Mouse (Mus musculus) spleen, adult 2 months (tissue): ENCODE measurements around the gene Osm. TPM values are rescaled to one million over a fixed set of nuclear protein-coding genes. Genes with fewer than 3 reads are reported as not detected.
A peak's percentile ranks its signal among the peaks of the same experiment; 100 is the strongest.

Source experiments
- DNase-seq, 2 experiments: peaks; one replicate each; pipeline versions ENCODE4 v3.0.0 to v3.0.0-alpha.2; 2012 to 2021; ENCODE audit warnings: low spot score in 2 of 2, low read depth in 1 of 2
- H3K27ac ChIP-seq: fragments of 200-500 bp; 2 replicates; pipeline ENCODE4 v1.5.1; 2012; ENCODE audit warnings: low read length, inconsistent platforms; ENCODE audit not compliant: insufficient read depth
- H3K27me3 ChIP-seq: fragments of 200-500 bp; 2 replicates; pipeline ENCODE4 v1.6.1; 2012; ENCODE audit warnings: mild to moderate bottlenecking, moderate library complexity, low read length, inconsistent platforms; ENCODE audit not compliant: control insufficient read depth, insufficient read depth
- H3K36me3 ChIP-seq: fragments of 200-500 bp; 2 replicates; pipeline ENCODE4 v1.6.1; 2012; ENCODE audit warnings: mild to moderate bottlenecking, low read length, inconsistent platforms; ENCODE audit not compliant: control insufficient read depth, insufficient read depth
- H3K4me1 ChIP-seq: fragments of 200-500 bp; 2 replicates; pipeline ENCODE4 v1.6.1; 2011; ENCODE audit warnings: inconsistent platforms; ENCODE audit not compliant: control insufficient read depth, insufficient read depth, insufficient read length
- H3K4me3 ChIP-seq: fragments of 200-500 bp; 2 replicates; pipeline ENCODE4 v1.5.1; 2011; ENCODE audit warnings: mild to moderate bottlenecking, inconsistent platforms; ENCODE audit not compliant: insufficient read depth, insufficient read length; ENCODE audit errors: extremely low read depth
- CTCF ChIP-seq: fragments of 200-500 bp; IDR thresholded peaks from 2 replicates; pipeline ENCODE4 v1.5.1; 2011; ENCODE audit warnings: mild to moderate bottlenecking, inconsistent platforms; ENCODE audit not compliant: insufficient read depth, insufficient read length, insufficient replicate concordance; ENCODE audit errors: extremely low read depth
- POLR2A ChIP-seq: fragments of 200-500 bp; IDR thresholded peaks from 2 replicates; pipeline ENCODE4 v1.6.1; 2011; ENCODE audit warnings: low read depth, low read length, inconsistent platforms
- WGBS: fragments of 180-500 bp; shearing (Covaris S2); methylation state at CpG from one replicate; pipeline ENCODE4 v1.1.7; 2018; 5-methylcytosine and 5-hydroxymethylcytosine counted together
- polyA plus RNA-seq: library from polyadenylated mRNA; depleted of rRNA; stranded (reverse); fragments of >200 nt; gene quantifications from 2 replicates; pipeline ENCODE4 v1.2.3, GENCODE M21; 2012

Osm gene
- polyA plus RNA-seq, 1 experiment: 3.3 TPM

- WGBS: 50% methylated on average over 9 of the region's 9 CpGs
- H3K27me3 ChIP-seq: no peaks in the 10 kb centered on the region
- peaks cover 4% of the 10 kb centered on the region for H3K36me3 ChIP-seq
- H3K4me3 ChIP-seq: no peak overlapping the region
- H3K27ac ChIP-seq: no peak overlapping the region
- DNase-seq: no peak
- TF ChIP-seq POLR2A (no peak), CTCF (no peak)
- peaks cover 8% of the 10 kb centered on the region for H3K4me1 ChIP-seq
These were observed 16.3 kb upstream of the Osm start for GRCm38 (mm10) chr11:4219908-4220307.

- H3K27me3 ChIP-seq: no peaks in the 10 kb centered on the region
- no peak for TF ChIP-seq POLR2A
- TF ChIP-seq CTCF: peak; percentile 94
- 56% methylated on average over 28 of the region's 28 CpGs for WGBS
- no peak overlapping the region for H3K4me3 ChIP-seq
- no peaks in the 10 kb centered on the region for H3K36me3 ChIP-seq
- no peak overlapping the region for H3K27ac ChIP-seq
- DNase-seq: peak; percentile 57 to 86
- H3K4me1 ChIP-seq: peaks cover 8% of the 10 kb centered on the region
These were observed 15.5 kb upstream of the Osm start for GRCm38 (mm10) chr11:4220443-4221400.

GRCm38 (mm10) chr11:4222046-4222950 lies 13.9 kb upstream of the Osm start:
- TF ChIP-seq CTCF (no peak), POLR2A (no peak)
- WGBS: 40% methylated on average over 17 of the region's 17 CpGs
- Histone ChIP-seq H3K4me3 (no peak overlapping the region), H3K27me3 (no peaks in the 10 kb centered on the region), H3K36me3 (no peaks in the 10 kb centered on the region), H3K27ac (0 out of 2 replicates have a peak overlapping the region, but pooled peaks have one; percentile 25), H3K4me1 (peaks cover 8% of the 10 kb centered on the region)
- no peak for DNase-seq

- H3K36me3 ChIP-seq: no peaks in the 10 kb centered on the region
- TF ChIP-seq POLR2A: no peak
- TF ChIP-seq CTCF: no peak
- no peak overlapping the region for H3K4me3 ChIP-seq
- H3K27me3 ChIP-seq: no peaks in the 10 kb centered on the region
- 62% methylated on average over 6 of the region's 7 CpGs for WGBS
- peaks cover 4% of the 10 kb centered on the region; the same call in 1 of the 2 replicates for H3K4me1 ChIP-seq
- peak overlapping the region; percentile 8; the same call in 1 of the 2 replicates for H3K27ac ChIP-seq
- no peak for DNase-seq
These were observed 12.6 kb upstream of the Osm start for GRCm38 (mm10) chr11:4223393-4224188.

GRCm38 (mm10) chr11:4224223-4224622 lies 12.0 kb upstream of the Osm start:
- Histone ChIP-seq H3K27ac (no peak overlapping the region), H3K4me1 (peaks cover 2% of the 10 kb centered on the region; the same call in 1 of the 2 replicates), H3K27me3 (no peaks in the 10 kb centered on the region), H3K36me3 (no peaks in the 10 kb centered on the region), H3K4me3 (no peak overlapping the region)
- TF ChIP-seq POLR2A: no peak
- TF ChIP-seq CTCF: no peak
- DNase-seq: no peak
- 90% methylated on average over 2 of the region's 2 CpGs for WGBS
